In the genomic region with DNA sequence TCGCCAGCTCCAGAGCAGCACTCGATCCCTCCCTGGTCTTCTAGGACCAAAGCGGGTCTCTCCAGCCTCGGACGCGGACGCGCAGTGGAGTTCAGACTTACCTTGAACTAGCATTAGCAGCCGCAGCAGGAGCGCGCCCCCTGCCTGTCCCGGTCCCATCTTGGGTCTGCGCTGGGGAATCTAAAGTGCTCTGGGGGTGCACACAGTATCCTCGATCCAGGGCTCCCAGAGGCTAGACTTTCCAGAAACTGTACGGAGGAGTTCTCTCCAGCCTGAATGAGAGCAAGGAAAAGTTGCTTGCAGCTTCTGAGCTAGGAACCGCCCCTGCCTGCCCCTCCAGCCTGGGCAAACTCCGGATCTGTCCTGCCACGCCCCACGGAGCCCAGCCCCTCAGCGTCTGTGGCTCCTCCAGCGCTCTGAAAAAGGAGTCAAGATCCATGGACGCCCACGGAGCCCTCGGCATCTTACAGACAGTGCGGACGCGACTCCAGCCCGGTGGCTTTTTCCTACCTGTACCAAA, we compare ENCODE assay signal across 8 mouse cellular contexts. TPM values are rescaled to one million over a fixed set of nuclear protein-coding genes. Genes with fewer than 3 reads are reported as not detected.
DNase-seq lines count a peak whose midpoint lies in the region; ATAC-seq and TF ChIP-seq lines count a peak whose summit lies in the region.

A gene (minus strand): TSS at position 326 of the 520 bp plus-strand sequence.

- peak within 1 kb of the TSS; percentile 45 for H3K9ac ChIP-seq in intestine, postnatal 0 days (ENCODE audit: low read depth, low read length)
- H3K9ac ChIP-seq in midbrain, embryonic 15.5 days: peak within 1 kb of the TSS; percentile 26

- H3K9me3 ChIP-seq in embryonic facial prominence, embryonic 10.5 days: no peaks in the 10 kb centered on the region
- no peaks in the 10 kb centered on the region for H3K9me3 ChIP-seq in intestine, postnatal 0 days (ENCODE audit: control insufficient read depth)
- H3K9me3 ChIP-seq in midbrain, embryonic 15.5 days: no peaks in the 10 kb centered on the region

- TF ChIP-seq CTCF in intestine, postnatal 0 days (IDR thresholded peaks at IDR 0.05; ENCODE audit: low read depth): peak; percentile 84

- H3K27ac ChIP-seq in embryonic facial prominence, embryonic 10.5 days (replicated peaks): peak within 1 kb of the TSS; percentile 21
- peak within 1 kb of the TSS; percentile 62 for H3K27ac ChIP-seq in intestine, postnatal 0 days (ENCODE audit: low read depth, low read length)
- H3K27ac ChIP-seq in midbrain, embryonic 15.5 days: no peak within 1 kb of the TSS

- H3K4me2 ChIP-seq in intestine, postnatal 0 days (replicated peaks; ENCODE audit: low read depth): peak within 1 kb of the TSS; percentile 89
- H3K4me2 ChIP-seq in midbrain, embryonic 15.5 days: peak within 1 kb of the TSS; percentile 60

- peaks cover 40% of the 10 kb centered on the region for H3K27me3 ChIP-seq in embryonic facial prominence, embryonic 10.5 days (replicated peaks; ENCODE audit: low read depth, poor library complexity, severe bottlenecking)
- H3K27me3 ChIP-seq in intestine, postnatal 0 days (replicated peaks; ENCODE audit: control insufficient read depth, insufficient read depth, low read length): no peaks in the 10 kb centered on the region
- peaks cover 41% of the 10 kb centered on the region for H3K27me3 ChIP-seq in midbrain, embryonic 15.5 days (replicated peaks)

- peak within 1 kb of the TSS; percentile 59 for H3K4me3 ChIP-seq in embryonic facial prominence, embryonic 10.5 days
- H3K4me3 ChIP-seq in intestine, postnatal 0 days (ENCODE audit: low read depth, low read length): peak within 1 kb of the TSS; percentile 58
- peak within 1 kb of the TSS; percentile 37 for H3K4me3 ChIP-seq in midbrain, embryonic 15.5 days

- H3K4me1 ChIP-seq in embryonic facial prominence, embryonic 10.5 days: peaks cover 15% of the 10 kb centered on the region
- H3K4me1 ChIP-seq in intestine, postnatal 0 days (replicated peaks; ENCODE audit: control insufficient read depth, insufficient read depth, low read length): 0 out of 2 replicates have a peak, but pooled peaks cover 6% of the 10 kb centered on the region
- peaks cover 12% of the 10 kb centered on the region for H3K4me1 ChIP-seq in midbrain, embryonic 15.5 days

- no peaks in the 10 kb centered on the region for H3K36me3 ChIP-seq in embryonic facial prominence, embryonic 10.5 days (replicated peaks)
- H3K36me3 ChIP-seq in intestine, postnatal 0 days (ENCODE audit: control insufficient read depth, insufficient read depth): no peaks in the 10 kb centered on the region
- H3K36me3 ChIP-seq in midbrain, embryonic 15.5 days (replicated peaks): no peaks in the 10 kb centered on the region

- no peak for DNase-seq in cerebellum, adult 8-10 months
- DNase-seq in embryonic facial prominence, embryonic 10.5 days (ENCODE audit: low spot score): peak; percentile 75
- DNase-seq in heart, adult 18-20 months: peak; percentile 64 to 83
- DNase-seq in liver: peak; percentile 67
- DNase-seq in spleen, postnatal 10 days (ENCODE audit: low spot score in 2 of 2): peak; percentile 21 to 67

- 4% methylated on average over 28 of the region's 28 CpGs for WGBS in embryonic facial prominence, embryonic 10.5 days
- under 1% methylated on average over 28 of the region's 28 CpGs for WGBS in intestine, postnatal 0 days
- WGBS in midbrain, embryonic 15.5 days: 4% methylated on average over 28 of the region's 28 CpGs

- peak; percentile 54; the same call in 1 of the 2 replicates for ATAC-seq in cerebellum, adult (ENCODE audit: insufficient number of reproducible peaks, low FRiP score, low TSS enrichment)
- peak; percentile 86 for ATAC-seq in intestine, postnatal 0 days
- peak; percentile 84 for ATAC-seq in midbrain, embryonic 15.5 days (replicated peaks)

RNA-seq across cellular contexts. Expression of the gene that starts here (rescaled TPM):
- polyA plus RNA-seq in embryonic facial prominence, embryonic 10.5 days (2016; fragmentation: Nextera tagmentation; extraction: Ambion mirVana): 0.88 and 1.2 TPM in 2 replicates
- 1 to 10 TPM in 1 of 2 experiments, under 1 TPM in 1; 0.52 to 1.5 TPM for total RNA-seq in heart, adult 18-20 months (2021)
- polyA plus RNA-seq in intestine, postnatal 0 days (2015; fragmentation: Nextera tagmentation; extraction: Ambion mirVana): 4.3 and 4.8 TPM in 2 replicates
- 1.5 and 1.7 TPM in 2 replicates for polyA plus RNA-seq in midbrain, embryonic 15.5 days (2015; fragmentation: Nextera tagmentation; extraction: Ambion mirVana)
